Mouse (Mus musculus) MEL (cell line): ENCODE data around the gene Cry2. TPM values are rescaled to one million over a fixed set of nuclear protein-coding genes. Genes with fewer than 3 reads are reported as not detected.

ENCODE experiments used
- DNase-seq: peaks from one replicate; pipeline ENCODE4 v3.0.0; 2011; ENCODE audit warnings: low read depth, low spot score
- H3K27ac ChIP-seq: 2 replicates; pipeline ENCODE4 v1.5.1; 2012; ENCODE audit warnings: low read depth, mild to moderate bottlenecking, control low read depth, low read length, moderate library complexity; ENCODE audit not compliant: control insufficient read depth
- H3K27me3 ChIP-seq, 2 experiments: fragments of 150-350 bp in 1 of 2; sonication (generic) in 1 of 2; 2 replicates each; pipeline ENCODE4 v1.6.1; 2012; ENCODE audit warnings: low read length in 2 of 2, mild to moderate bottlenecking in 2 of 2, improper control_type of control experiment in 1 of 2, moderate library complexity in 1 of 2; ENCODE audit not compliant: insufficient read depth in 2 of 2, control insufficient read depth in 1 of 2
- H3K36me3 ChIP-seq, 2 experiments: 2 replicates each; pipeline ENCODE4 v1.6.1; 2012 to 2014; ENCODE audit warnings: low read length in 2 of 2, improper control_type of control experiment in 1 of 2, inconsistent platforms in 1 of 2, mild to moderate bottlenecking in 1 of 2; ENCODE audit not compliant: insufficient read depth in 2 of 2, control insufficient read depth in 1 of 2
- H3K4me1 ChIP-seq, 2 experiments: fragments of 150-350 bp in 1 of 2; sonication (generic) in 1 of 2; 2 replicates each; pipeline ENCODE4 v1.6.1; 2012; ENCODE audit warnings: low read length in 2 of 2, improper control_type of control experiment in 1 of 2, mild to moderate bottlenecking in 1 of 2; ENCODE audit not compliant: insufficient read depth in 2 of 2, control insufficient read depth in 1 of 2
- H3K4me3 ChIP-seq, 2 experiments: fragments of 150-350 bp in 1 of 2; sonication (generic) in 1 of 2; 2 replicates each; pipeline ENCODE4 v1.5.1; 2012; ENCODE audit warnings: low read depth in 2 of 2, low read length in 2 of 2, mild to moderate bottlenecking in 2 of 2, moderate library complexity in 2 of 2, control low read depth in 1 of 2, improper control_type of control experiment in 1 of 2; ENCODE audit not compliant: control insufficient read depth in 1 of 2, insufficient read depth in 1 of 2
- H3K79me2 ChIP-seq: 2 replicates; pipeline ENCODE4 v1.6.1; 2012; ENCODE audit warnings: mild to moderate bottlenecking, low read length, moderate library complexity; ENCODE audit not compliant: control insufficient read depth, poor library complexity, insufficient read depth
- H3K9ac ChIP-seq: 2 replicates; pipeline ENCODE4 v1.6.1; 2012; ENCODE audit warnings: low read depth, mild to moderate bottlenecking, control low read depth, low read length, moderate library complexity; ENCODE audit not compliant: control insufficient read depth, poor library complexity, severe bottlenecking
- H3K9me3 ChIP-seq: fragments of 150-350 bp; sonication (generic); replicated peaks from 2 replicates; pipeline ENCODE4 v1.6.1; 2012; ENCODE audit warnings: mild to moderate bottlenecking, low read length, improper control_type of control experiment, moderate library complexity; ENCODE audit not compliant: insufficient read depth
- BHLHE40 ChIP-seq: IDR thresholded peaks from 2 replicates; pipeline ENCODE4 v1.6.1; 2012; ENCODE audit warnings: low read depth, mild to moderate bottlenecking, inconsistent platforms, low read length, improper control_type of control experiment, borderline replicate concordance
- CTCF ChIP-seq, 3 experiments: IDR thresholded peaks in 2 of 3; conservative IDR thresholded peaks in 1 of 3; 2 replicates each; pipeline ENCODE4 v1.5.1; 2011 to 2012; ENCODE audit warnings: low read length in 3 of 3, low read depth in 2 of 3, mild to moderate bottlenecking in 2 of 3, improper control_type of control experiment in 1 of 3, inconsistent platforms in 1 of 3, mixed read lengths in 1 of 3, moderate library complexity in 1 of 3; ENCODE audit not compliant: control insufficient read depth in 1 of 3, insufficient read depth in 1 of 3, poor library complexity in 1 of 3, severe bottlenecking in 1 of 3
- ELF1 ChIP-seq: IDR thresholded peaks from 2 replicates; pipeline ENCODE4 v1.6.1; 2014; ENCODE audit warnings: low read depth, mild to moderate bottlenecking, inconsistent platforms, low read length, improper control_type of control experiment, moderate library complexity
- EP300 ChIP-seq, 2 experiments: IDR thresholded peaks; 2 replicates each; pipeline ENCODE4 v1.6.1; 2011; ENCODE audit warnings: improper control_type of control experiment in 2 of 2, low read length in 2 of 2, low read depth in 1 of 2, mild to moderate bottlenecking in 1 of 2
- GATA1 ChIP-seq: IDR thresholded peaks from 2 replicates; pipeline ENCODE4 v1.6.1; 2011; ENCODE audit warnings: low read depth, low read length, improper control_type of control experiment
- HCFC1 ChIP-seq: IDR thresholded peaks from 2 replicates; pipeline ENCODE4 v1.6.1; 2012; ENCODE audit warnings: low read depth, mild to moderate bottlenecking, inconsistent platforms, low read length, improper control_type of control experiment, moderate library complexity
- JUND ChIP-seq: IDR thresholded peaks from 2 replicates; pipeline ENCODE4 v1.6.1; 2011; ENCODE audit warnings: low read depth, mild to moderate bottlenecking, improper control_type of control experiment, low read length
- KAT2A ChIP-seq: conservative IDR thresholded peaks from 2 replicates; pipeline ENCODE4 v1.6.1; 2012; ENCODE audit warnings: low read depth, low read length, improper control_type of control experiment, inconsistent platforms
- MAX ChIP-seq: IDR thresholded peaks from 2 replicates; pipeline ENCODE4 v1.6.1; 2011; ENCODE audit warnings: low read length, improper control_type of control experiment
- MXI1 ChIP-seq: IDR thresholded peaks from 2 replicates; pipeline ENCODE4 v1.6.1; 2011; ENCODE audit warnings: mild to moderate bottlenecking, low read depth, low read length, improper control_type of control experiment
- MYB ChIP-seq: IDR thresholded peaks from 2 replicates; pipeline ENCODE4 v1.6.1; 2011; ENCODE audit warnings: mild to moderate bottlenecking, low read depth, low read length, improper control_type of control experiment
- SIN3A ChIP-seq: IDR thresholded peaks from 2 replicates; pipeline ENCODE4 v1.6.1; 2012; ENCODE audit warnings: low read length, improper control_type of control experiment, inconsistent platforms
- TCF12 ChIP-seq: IDR thresholded peaks from 2 replicates; pipeline ENCODE4 v1.6.1; 2014; ENCODE audit warnings: low read depth, mild to moderate bottlenecking, inconsistent platforms, low read length, improper control_type of control experiment, moderate library complexity
- ZC3H11A ChIP-seq: IDR thresholded peaks from 2 replicates; pipeline ENCODE4 v1.6.1; 2012; ENCODE audit warnings: low read depth, mild to moderate bottlenecking, inconsistent platforms, low read length, improper control_type of control experiment
- polyA plus RNA-seq, 2 experiments: library from polyadenylated mRNA; stranded (reverse) in 1 of 2; unstranded in 1 of 2; fragments of >175 nt in 1 of 2; fragments of >200 nt in 1 of 2; gene quantifications; 2 replicates each; pipeline versions ENCODE4 v1.2.1 to v1.2.4; 2012; ENCODE audit warnings: low replicate concordance in 2 of 2, low read depth in 1 of 2; ENCODE audit not compliant: insufficient read length in 2 of 2, insufficient read depth in 1 of 2, missing spikeins in 1 of 2
- total RNA-seq: library from RNA; depleted of rRNA; stranded (reverse); fragments of 300-350 nt; gene quantifications from 2 replicates; pipeline ENCODE4 v1.2.3, GENCODE M21; 2012; rRNA removed

Cry2 gene
- total and polyA plus RNA-seq, 3 experiments = 13.3 to 36.2 TPM; not detected in 1

GRCm38 (mm10) chr2:92354224-92354623, 79.6 kb downstream of the Cry2 start:
- no peaks in the 10 kb centered on the region for H3K79me2 ChIP-seq
- H3K27ac ChIP-seq = no peak overlapping the region
- TF ChIP-seq MYB (no peak), MXI1 (no peak), BHLHE40 (no peak), EP300 (IDR thresholded peaks at IDR 0.05; ENCODE audit: low read depth in 1 of 2, low read length in 2 of 2) (no peak), SIN3A (no peak), HCFC1 (no peak), GATA1 (no peak), KAT2A (no peak), ZC3H11A (no peak), JUND (no peak), MAX (no peak), CTCF (IDR thresholded peaks at IDR 0.05 in 2 of 3, conservative IDR thresholded peaks at IDR 0.05 in 1 of 3; ENCODE audit: control insufficient read depth in 1 of 3, insufficient read depth in 1 of 3, low read depth in 2 of 3, low read length in 3 of 3, poor library complexity in 1 of 3, severe bottlenecking in 1 of 3) (no peak), ELF1 (no peak), TCF12 (no peak)
- no peaks in the 10 kb centered on the region for H3K27me3 ChIP-seq
- no peak overlapping the region for H3K9ac ChIP-seq
- H3K36me3 ChIP-seq = no peaks in the 10 kb centered on the region
- H3K4me3 ChIP-seq = no peak overlapping the region
- DNase-seq = no peak
- H3K9me3 ChIP-seq = no peaks in the 10 kb centered on the region
- H3K4me1 ChIP-seq = no peaks in the 10 kb centered on the region

Other genes with a start within 250 kb of the Cry2 start
- gene Pex16, start 59.4 kb downstream of the Cry2 start, total RNA-seq = 40.9 and 41.9 TPM in 2 replicates
- 10 to 100 TPM in 1 of 2 experiments, not detected in 1; 52.5 TPM for gene Pex16, start 59.4 kb downstream of the Cry2 start, polyA plus RNA-seq
- gene Large2, start 59.2 kb downstream of the Cry2 start, total RNA-seq = not detected in 2 replicates
- gene Large2, start 59.2 kb downstream of the Cry2 start, polyA plus RNA-seq = under 1 TPM in 1 of 2 experiments, not detected in 1; 0.03 TPM
- 0.65 and 0.98 TPM in 2 replicates for gene 1700029I15Rik, start 51.5 kb downstream of the Cry2 start, total RNA-seq
- 1 to 10 TPM in 1 of 2 experiments, not detected in 1; 3.2 TPM for gene 1700029I15Rik, start 51.5 kb downstream of the Cry2 start, polyA plus RNA-seq
- gene Mapk8ip1, start 32.8 kb downstream of the Cry2 start, total RNA-seq = 1.5 and 2.5 TPM in 2 replicates
- gene Mapk8ip1, start 32.8 kb downstream of the Cry2 start, polyA plus RNA-seq = 1 to 10 TPM in 1 of 2 experiments, not detected in 1; 3.8 TPM
- gene Slc35c1, start 26.5 kb upstream of the Cry2 start, total RNA-seq = 14.4 and 16.8 TPM in 2 replicates
- 10 to 100 TPM in 1 of 2 experiments, not detected in 1; 64.5 TPM for gene Slc35c1, start 26.5 kb upstream of the Cry2 start, polyA plus RNA-seq
- 0.35 and 0.56 TPM in 2 replicates for gene Chst1, start 165.7 kb upstream of the Cry2 start, total RNA-seq
- under 1 TPM in 1 of 2 experiments, not detected in 1; 0.14 TPM for gene Chst1, start 165.7 kb upstream of the Cry2 start, polyA plus RNA-seq